Mouse (Mus musculus) intestine, embryonic 14.5 days (tissue): ENCODE results near the gene Tnip3. TPM values are rescaled to one million over a fixed set of nuclear protein-coding genes. Genes with fewer than 3 reads are reported as not detected.
A peak's percentile ranks its signal among the peaks of the same experiment; 100 is the strongest.

ENCODE experiments used
- ATAC-seq: fragments of 200-750 bp; cut with Nextera tagmentation; replicated peaks from 2 replicates; pipeline ENCODE4 v1.8.0; 2017; ENCODE audit warnings: low read depth, moderate number of reproducible peaks, moderate TSS enrichment, moderate library complexity; ENCODE audit not compliant: low FRiP score, low TSS enrichment
- DNase-seq: peaks from one replicate; pipeline ENCODE4 v3.0.0-alpha.2; 2018; ENCODE audit warnings: low spot score
- H3K27ac ChIP-seq: fragments of 300-500 bp; sonication (generic); 2 replicates; pipeline ENCODE4 v1.5.1; 2014; ENCODE audit warnings: low read depth, mild to moderate bottlenecking, control low read depth
- H3K27me3 ChIP-seq: fragments of 300-500 bp; sonication (generic); replicated peaks from 2 replicates; pipeline ENCODE4 v1.6.1; 2014; ENCODE audit warnings: low read length, control low read depth; ENCODE audit not compliant: control insufficient read depth, insufficient read depth
- H3K36me3 ChIP-seq: fragments of 300-500 bp; sonication (generic); 2 replicates; pipeline ENCODE4 v1.6.1; 2014; ENCODE audit warnings: low read length, control low read depth; ENCODE audit not compliant: control insufficient read depth, insufficient read depth
- H3K4me1 ChIP-seq: fragments of 300-500 bp; sonication (generic); replicated peaks from 2 replicates; pipeline ENCODE4 v1.6.1; 2014; ENCODE audit warnings: low read length, control low read depth, mixed read lengths; ENCODE audit not compliant: control insufficient read depth, insufficient read depth
- H3K4me2 ChIP-seq: fragments of 300-500 bp; sonication (generic); 2 replicates; pipeline ENCODE4 v1.6.1; 2014; ENCODE audit warnings: low read length
- H3K4me3 ChIP-seq: fragments of 300-500 bp; sonication (generic); 2 replicates; pipeline ENCODE4 v1.5.1; 2014; ENCODE audit warnings: low read depth, low read length, control low read depth, mixed read lengths
- H3K9ac ChIP-seq: fragments of 300-500 bp; sonication (generic); 2 replicates; pipeline ENCODE4 v1.6.1; 2014; ENCODE audit warnings: mild to moderate bottlenecking, low read length
- H3K9me3 ChIP-seq: fragments of 300-500 bp; sonication (generic); 2 replicates; pipeline ENCODE4 v1.6.1; 2016; ENCODE audit warnings: low read length, control low read depth; ENCODE audit not compliant: control insufficient read depth
- WGBS: fragments of 180-500 bp; shearing (Covaris S2); extraction: QIAGEN DNeasy Blood & Tissue Kit; methylation state at CpG from one replicate; pipeline ENCODE4 v1.1.7; 2014; 5-methylcytosine and 5-hydroxymethylcytosine counted together
- polyA plus RNA-seq: library from polyadenylated mRNA; unstranded; fragments of >200 nt; fragmentation: Nextera tagmentation; extraction: Ambion mirVana; gene quantifications from 2 replicates; pipeline ENCODE4 v1.2.1, GENCODE M21; 2014

Gene Tnip3
- polyA plus RNA-seq, 1 experiment from 2014 or later, result not detected

- Histone ChIP-seq H3K27me3 (no peaks in the 10 kb centered on the region), H3K9me3 (no peaks in the 10 kb centered on the region), H3K36me3 (no peaks in the 10 kb centered on the region), H3K9ac (no peak overlapping the region), H3K4me2 (no peak overlapping the region), H3K4me3 (no peak overlapping the region), H3K27ac (no peak overlapping the region), H3K4me1 (no peaks in the 10 kb centered on the region)
- DNase-seq, result no peak
- WGBS, result 90% methylated on average over 3 of the region's 3 CpGs
- no peak for ATAC-seq
These were observed 69.1 kb downstream of the Tnip3 start for GRCm38 (mm10) chr6:65594171-65594570.

- H3K4me2 ChIP-seq, result no peak overlapping the region
- no peak overlapping the region for H3K9ac ChIP-seq
- ATAC-seq (no peak), DNase-seq (no peak)
- H3K27ac ChIP-seq, result no peak overlapping the region
- H3K4me1 ChIP-seq, result no peaks in the 10 kb centered on the region
- no peak overlapping the region for H3K4me3 ChIP-seq
- 50% methylated on average over 1 of the region's 1 CpGs for WGBS
- H3K36me3 ChIP-seq, result no peaks in the 10 kb centered on the region
- H3K9me3 ChIP-seq, result no peaks in the 10 kb centered on the region
- no peaks in the 10 kb centered on the region for H3K27me3 ChIP-seq
These were observed 70.3 kb downstream of the Tnip3 start for GRCm38 (mm10) chr6:65595371-65595770.

GRCm38 (mm10) chr6:65597056-65597818 lies 72.1 kb downstream of the Tnip3 start:
- Histone ChIP-seq H3K4me1 (no peaks in the 10 kb centered on the region), H3K4me2 (no peak overlapping the region), H3K27me3 (no peaks in the 10 kb centered on the region), H3K36me3 (no peaks in the 10 kb centered on the region), H3K4me3 (no peak overlapping the region), H3K9ac (no peak overlapping the region), H3K27ac (no peak overlapping the region), H3K9me3 (no peaks in the 10 kb centered on the region)
- ATAC-seq, result peak; percentile 75
- no peak for DNase-seq
- WGBS, result 20% methylated on average over 12 of the region's 12 CpGs

- H3K4me2 ChIP-seq, result no peak overlapping the region
- no peak for DNase-seq
- H3K27me3 ChIP-seq, result no peaks in the 10 kb centered on the region
- H3K4me3 ChIP-seq, result no peak overlapping the region
- H3K36me3 ChIP-seq, result no peaks in the 10 kb centered on the region
- no peak overlapping the region for H3K27ac ChIP-seq
- H3K9me3 ChIP-seq, result no peaks in the 10 kb centered on the region
- H3K4me1 ChIP-seq, result no peaks in the 10 kb centered on the region
- WGBS, result 84% methylated on average over 3 of the region's 3 CpGs
- 0 out of 2 replicates have a peak, but pooled peaks have one; percentile 52 for ATAC-seq
- no peak overlapping the region for H3K9ac ChIP-seq
These were observed 73.4 kb downstream of the Tnip3 start for GRCm38 (mm10) chr6:65598522-65598921.

- Histone ChIP-seq H3K4me3 (no peak overlapping the region), H3K27ac (no peak overlapping the region), H3K9me3 (no peaks in the 10 kb centered on the region), H3K4me1 (no peaks in the 10 kb centered on the region), H3K27me3 (no peaks in the 10 kb centered on the region), H3K9ac (no peak overlapping the region), H3K4me2 (no peak overlapping the region), H3K36me3 (no peaks in the 10 kb centered on the region)
- no peak for DNase-seq
- 48% methylated on average over 7 of the region's 7 CpGs for WGBS
- no peak for ATAC-seq
These were observed 75.0 kb downstream of the Tnip3 start for GRCm38 (mm10) chr6:65599865-65600739.

GRCm38 (mm10) chr6:65600887-65601286 lies 75.8 kb downstream of the Tnip3 start:
- DNase-seq, result no peak
- Histone ChIP-seq H3K9me3 (no peaks in the 10 kb centered on the region), H3K27me3 (no peaks in the 10 kb centered on the region), H3K4me3 (no peak overlapping the region), H3K36me3 (no peaks in the 10 kb centered on the region), H3K4me2 (no peak overlapping the region), H3K4me1 (no peaks in the 10 kb centered on the region), H3K9ac (no peak overlapping the region), H3K27ac (no peak overlapping the region)
- 43% methylated on average over 1 of the region's 1 CpGs for WGBS
- ATAC-seq, result no peak

- Histone ChIP-seq H3K4me3 (no peak overlapping the region), H3K27me3 (no peaks in the 10 kb centered on the region), H3K9me3 (no peaks in the 10 kb centered on the region), H3K36me3 (no peaks in the 10 kb centered on the region), H3K4me1 (no peaks in the 10 kb centered on the region), H3K27ac (no peak overlapping the region), H3K4me2 (no peak overlapping the region), H3K9ac (no peak overlapping the region)
- DNase-seq, result no peak
- no peak for ATAC-seq
- 82% methylated on average over 4 of the region's 4 CpGs for WGBS
These were observed 80.7 kb downstream of the Tnip3 start for GRCm38 (mm10) chr6:65605778-65606177.

- DNase-seq, result no peak
- no peak for ATAC-seq
These were observed 81.8 kb downstream of the Tnip3 start for GRCm38 (mm10) chr6:65606946-65607345.

More at GRCm38 (mm10) chr6:65606946-65607345, 81.8 kb downstream of the Tnip3 start:
- H3K4me3 ChIP-seq, result no peak overlapping the region
- no peak overlapping the region for H3K27ac ChIP-seq
- no peaks in the 10 kb centered on the region for H3K27me3 ChIP-seq
- no peaks in the 10 kb centered on the region for H3K9me3 ChIP-seq
- H3K4me2 ChIP-seq, result no peak overlapping the region
- no peak overlapping the region for H3K9ac ChIP-seq
- H3K36me3 ChIP-seq, result no peaks in the 10 kb centered on the region
- no peaks in the 10 kb centered on the region for H3K4me1 ChIP-seq
